Mouse (Mus musculus): Measurements from ENCODE around the gene Ccnt1. TPM values are rescaled to one million over a fixed set of nuclear protein-coding genes. Genes with fewer than 3 reads are reported as not detected.
"Not testable (repeated sequence)": the region's sequence is repeated elsewhere in the genome, so short reads cannot be mapped to it uniquely, and the experiment has no call there.

The Ccnt1 gene
- total RNA-seq, 4 experiments from 2014 or later, result 35.1 to 44.7 (median 40.9) TPM

DNA sequence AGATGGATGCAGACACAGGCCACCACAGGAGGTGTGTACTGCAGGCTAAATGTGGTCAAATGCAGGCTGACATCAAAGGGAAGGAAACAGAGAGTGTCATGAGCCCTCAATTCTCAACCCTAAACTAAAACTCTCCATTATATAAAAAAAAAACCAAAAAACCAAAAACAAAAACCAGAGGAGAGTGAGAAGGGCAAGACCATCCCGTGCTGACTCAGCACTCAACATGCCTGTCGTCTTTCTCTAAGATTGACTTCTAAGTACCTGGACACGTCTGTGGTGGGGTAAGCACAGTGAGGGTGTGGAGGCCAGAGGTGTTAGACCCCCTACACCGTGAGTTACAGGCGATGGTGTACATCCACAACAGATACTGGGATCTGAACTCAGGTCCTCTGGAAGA, 23.9 kb downstream of the Ccnt1 start:
- DNase-seq (ENCODE audit: low spot score in 2 of 2), result no peak

DNA sequence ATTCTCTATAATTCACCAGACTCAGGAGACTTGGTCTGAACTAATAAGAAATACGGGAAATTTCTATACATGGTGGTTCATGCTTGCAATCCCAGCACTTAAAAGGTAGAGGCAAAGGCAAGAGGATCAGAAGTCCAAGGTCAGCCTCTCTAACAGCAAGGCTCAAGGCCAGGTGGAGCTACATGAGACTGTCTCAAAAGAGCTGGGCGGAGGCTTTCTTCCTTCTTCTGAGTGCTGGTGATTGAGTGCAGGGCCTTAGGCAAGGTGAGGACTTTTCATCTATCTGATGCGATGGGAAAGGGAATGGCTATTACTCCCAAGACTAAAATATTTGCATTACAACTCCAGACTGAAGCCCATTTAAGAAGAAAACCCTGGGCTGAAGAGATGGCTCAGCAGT, 25.6 kb downstream of the Ccnt1 start:
- DNase-seq (ENCODE audit: low spot score in 2 of 2), result no peak

DNA sequence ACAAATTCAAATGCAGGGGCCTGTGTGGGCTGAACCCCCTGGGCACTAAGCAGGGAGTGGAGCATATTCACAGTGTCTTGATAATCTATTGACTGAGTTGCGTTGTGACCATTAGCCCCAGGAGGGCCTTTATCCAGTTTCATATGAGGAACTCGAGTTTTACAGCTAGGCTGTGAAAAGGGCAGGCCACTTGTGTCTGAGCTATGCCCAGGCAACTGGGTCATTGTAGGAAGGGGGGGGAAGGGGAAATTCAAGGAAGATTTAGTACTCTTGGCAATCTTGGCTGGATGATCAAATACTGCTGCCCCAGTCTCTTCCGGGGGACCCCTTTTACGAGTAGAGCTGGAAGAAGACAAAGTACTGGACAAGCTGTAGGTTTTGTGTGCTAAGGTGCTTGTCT, 27.4 kb downstream of the Ccnt1 start:
- DNase-seq (ENCODE audit: low spot score in 2 of 2), result no peak

DNA sequence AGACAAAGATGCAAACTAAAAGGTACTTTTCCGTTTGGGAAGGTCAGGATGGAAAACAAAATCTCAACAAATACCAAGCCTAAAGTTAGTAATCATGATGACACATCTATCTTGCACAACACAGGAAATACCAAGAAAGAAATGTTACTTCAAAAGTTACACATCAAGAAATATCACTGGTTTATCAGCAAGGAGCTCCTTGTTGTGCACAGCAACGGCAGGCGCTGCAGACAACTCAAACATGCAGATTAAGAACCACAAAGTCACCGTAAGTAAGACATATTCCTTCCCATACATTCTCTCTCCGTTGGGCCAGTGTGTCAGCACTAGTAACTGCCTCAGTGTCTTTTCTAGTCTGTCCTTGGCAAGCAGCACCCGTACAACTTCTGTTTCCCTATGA, 29.7 kb downstream of the Ccnt1 start:
- DNase-seq (ENCODE audit: low spot score in 2 of 2), result no peak

DNA sequence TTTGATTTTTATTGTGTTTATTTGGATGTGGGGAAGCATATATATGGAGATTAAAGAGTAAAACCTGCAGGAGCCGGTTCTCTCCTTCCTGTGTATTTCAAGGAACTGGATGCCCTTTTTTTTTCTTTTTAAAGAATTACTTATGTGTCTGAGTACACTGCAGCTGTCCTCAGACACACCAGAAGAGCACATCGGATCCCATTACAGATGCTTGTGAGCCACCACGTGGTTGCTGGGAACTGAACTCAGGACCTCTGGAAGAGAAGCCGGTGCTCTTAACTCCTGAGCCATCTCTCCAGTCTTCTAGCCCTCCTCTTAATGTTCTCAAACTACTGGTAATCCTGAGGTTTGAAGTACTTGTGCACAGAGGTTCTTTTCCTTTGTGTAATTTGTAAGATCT, 32.8 kb downstream of the Ccnt1 start:
- no peak for DNase-seq (ENCODE audit: low spot score in 2 of 2)

DNA sequence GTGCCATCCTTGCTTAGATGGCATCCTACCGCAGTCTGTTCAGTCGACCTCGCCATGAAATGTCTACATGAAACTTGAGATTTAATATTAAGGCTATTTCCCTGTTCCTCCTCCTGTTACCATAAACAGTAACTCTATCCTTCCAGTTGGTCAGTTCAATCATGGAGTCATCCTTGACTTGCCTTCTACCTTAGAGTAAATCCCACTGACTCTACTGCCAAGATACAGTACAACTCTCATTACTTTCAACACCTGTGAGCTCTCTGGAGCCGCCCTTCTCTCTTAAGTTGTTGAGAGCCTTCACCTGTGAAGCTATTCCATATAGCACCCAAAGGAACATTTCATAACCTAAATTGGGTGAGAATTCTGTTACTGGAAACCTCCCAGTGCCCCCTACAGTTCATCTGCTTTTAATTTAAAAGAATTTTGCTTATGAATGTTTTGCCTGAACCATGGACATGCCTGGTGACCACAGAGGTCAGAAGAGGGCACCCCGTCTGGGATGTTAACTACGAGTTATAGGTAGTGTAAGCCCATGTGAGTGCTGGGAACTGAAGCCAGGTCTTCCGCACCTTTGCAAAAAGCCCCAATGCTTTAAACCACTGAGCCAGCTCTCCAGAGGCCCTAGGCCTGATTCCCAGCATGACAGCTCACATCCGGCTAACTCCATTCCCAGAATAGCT, 33.8 kb downstream of the Ccnt1 start:
- no peak for DNase-seq (ENCODE audit: low spot score in 2 of 2)

DNA sequence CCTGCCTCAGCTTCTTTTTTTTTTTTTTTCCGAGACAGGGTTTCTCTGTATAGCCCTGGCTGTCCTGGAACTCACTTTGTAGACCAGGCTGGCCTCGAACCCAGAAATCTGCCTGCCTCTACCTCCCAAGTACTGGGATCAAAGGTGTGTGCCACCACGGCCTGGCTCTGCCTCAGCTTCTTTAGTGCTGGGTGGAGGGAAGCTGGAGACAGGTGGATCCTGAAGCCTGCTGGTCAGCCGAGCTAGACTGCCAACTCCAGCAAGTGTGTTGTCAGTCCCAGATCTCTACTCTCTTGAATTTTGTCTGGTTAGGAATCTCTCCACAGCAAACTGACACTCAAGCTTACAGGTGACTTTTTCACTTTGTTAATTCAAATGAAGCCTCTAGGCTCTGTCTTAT, 34.8 kb downstream of the Ccnt1 start:
- no peak for DNase-seq (ENCODE audit: low spot score in 2 of 2)

DNA sequence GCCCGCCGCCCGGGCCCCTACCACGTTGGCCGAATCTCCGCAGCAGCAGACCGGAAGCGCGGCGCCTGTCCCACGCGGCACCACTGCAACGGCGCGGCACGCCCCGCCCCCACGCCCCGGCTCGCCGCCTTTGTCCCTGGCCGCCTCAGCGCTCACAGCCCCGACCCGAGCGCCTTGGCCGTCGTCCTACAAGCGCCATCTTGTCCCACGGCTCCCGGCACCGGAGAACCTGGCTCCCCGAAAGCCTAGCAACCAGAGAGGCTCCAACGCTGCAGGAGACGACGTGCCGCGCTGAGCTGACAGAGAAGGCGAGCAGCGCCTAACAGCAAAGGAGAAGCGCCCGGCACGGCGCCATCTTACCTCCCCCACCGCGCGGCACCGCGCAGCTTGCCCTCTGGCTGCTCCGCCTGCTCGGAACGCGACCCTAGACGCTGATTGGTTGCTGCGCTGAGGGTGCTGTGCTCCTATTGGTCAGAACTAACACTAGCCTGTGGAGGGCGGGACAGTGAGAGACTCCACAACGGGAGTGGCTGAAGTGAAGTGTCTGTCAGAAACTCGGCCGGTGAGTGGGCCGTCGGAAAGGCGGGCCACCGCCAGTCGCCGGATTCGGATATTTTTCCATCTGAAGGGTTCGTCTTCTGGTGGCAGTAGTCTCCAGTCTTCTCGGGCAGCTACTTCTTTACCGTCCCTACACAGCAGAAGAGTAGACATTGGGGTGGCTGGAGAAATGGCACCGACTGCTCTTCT, 36.7 kb downstream of the Ccnt1 start, which contains the start of gene Kansl2:
TSS of gene Kansl2 (minus strand) at position 384 of the 747 bp plus-strand sequence.
- DNase-seq (ENCODE audit: low spot score in 2 of 2), result peak; percentile 95 to 98

DNA sequence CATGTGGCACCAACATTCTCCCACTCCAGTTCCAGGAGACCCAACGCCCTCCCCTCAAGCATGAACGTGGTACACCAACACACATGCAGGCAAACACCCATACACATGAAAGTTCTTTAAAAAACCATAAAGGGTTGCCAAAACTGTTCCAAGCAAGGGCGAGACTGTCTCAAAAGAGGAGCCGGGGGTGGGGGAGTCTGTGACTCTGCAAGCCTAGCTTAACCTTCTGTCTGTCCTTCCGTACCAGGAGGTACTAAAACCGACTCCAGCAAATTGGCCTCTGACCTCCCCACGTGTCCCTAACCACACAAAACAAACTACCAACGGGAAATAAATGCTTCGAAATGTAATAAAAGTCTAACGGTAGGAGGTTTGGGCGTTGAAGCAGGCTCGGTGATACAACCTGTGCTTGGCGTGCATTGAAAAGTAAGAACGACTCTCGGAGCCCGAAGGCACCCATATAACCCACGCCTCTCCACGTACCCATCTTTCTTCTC, 37.6 kb downstream of the Ccnt1 start:
- DNase-seq (ENCODE audit: low spot score in 2 of 2), result no peak

DNA sequence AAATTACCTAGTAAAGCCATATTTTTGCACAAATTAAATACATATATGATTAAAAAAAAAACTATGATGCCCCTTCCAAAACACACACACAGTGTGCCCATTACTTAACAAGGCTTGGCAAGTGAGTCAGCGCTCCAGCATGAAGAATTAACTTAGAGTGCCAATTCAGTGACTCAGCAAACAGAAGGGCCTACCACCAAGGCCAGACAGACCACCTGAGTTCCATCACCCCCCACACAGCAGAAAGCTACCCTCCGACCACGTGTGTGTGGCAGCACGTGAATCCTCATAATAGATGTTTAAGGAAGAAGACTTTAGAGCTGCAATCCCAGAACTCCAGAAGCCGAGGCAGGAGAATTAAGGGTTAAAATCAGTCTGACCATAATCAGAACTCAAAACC, 38.4 kb downstream of the Ccnt1 start:
- no peak for DNase-seq (ENCODE audit: low spot score in 2 of 2)

DNA sequence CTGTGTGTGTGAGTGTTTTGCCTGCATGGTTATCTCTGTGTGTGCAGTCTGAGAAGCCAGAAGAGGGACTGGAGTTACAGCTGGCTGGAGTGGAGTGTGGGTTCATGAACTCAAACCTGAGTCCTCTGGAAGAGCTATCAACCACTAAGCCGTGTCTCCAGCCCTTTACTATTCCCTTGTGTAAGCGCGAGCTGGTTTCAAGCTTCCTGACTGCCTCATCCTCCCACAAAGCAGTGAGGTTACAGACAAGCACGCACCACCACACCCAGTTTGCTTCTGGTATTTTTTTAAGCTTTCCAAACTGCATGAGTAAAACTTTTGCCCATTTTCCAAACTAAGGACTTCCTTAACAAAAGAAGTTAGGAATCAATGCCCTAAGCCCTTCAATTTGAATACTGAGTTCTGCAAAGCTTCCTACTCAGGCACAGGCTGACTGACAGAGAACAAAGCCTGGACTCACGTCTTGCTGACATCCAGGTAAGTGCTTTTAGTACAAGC, 42.6 kb downstream of the Ccnt1 start:
- DNase-seq (ENCODE audit: low spot score in 2 of 2), result no peak

DNA sequence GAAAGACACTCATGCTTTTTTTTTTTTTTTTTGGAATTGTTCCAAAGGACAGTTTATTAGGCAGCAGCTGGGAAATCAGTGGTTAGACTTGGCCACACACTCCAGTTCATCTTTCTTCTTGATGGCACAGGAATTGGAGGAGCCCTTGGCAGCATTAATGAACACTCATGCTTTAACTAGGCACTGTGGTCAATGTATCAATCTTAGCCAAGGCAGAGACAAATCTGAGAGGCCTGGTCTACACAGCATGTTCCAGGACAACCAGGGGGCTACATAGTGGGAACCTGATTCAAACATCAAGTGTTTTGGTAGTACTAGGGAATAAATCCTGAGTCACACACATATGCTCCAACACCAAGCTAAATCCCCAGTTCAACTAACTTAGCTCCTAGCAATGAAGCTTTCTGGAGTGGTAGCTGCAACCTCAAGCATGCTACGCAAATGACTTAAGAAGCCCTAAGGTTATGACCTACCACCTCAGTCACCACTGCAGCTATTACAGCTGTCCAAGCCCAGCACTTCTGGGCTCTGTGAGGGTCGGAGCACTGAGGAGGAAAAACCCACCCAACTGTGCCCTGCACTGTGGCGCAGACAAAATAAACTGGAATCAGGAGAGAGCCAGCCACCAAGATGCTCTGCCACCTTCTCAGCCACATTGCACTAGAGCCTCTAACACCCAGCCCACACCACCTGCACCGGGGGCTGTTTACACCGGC, 43.5 kb downstream of the Ccnt1 start:
- no peak for DNase-seq (ENCODE audit: low spot score in 2 of 2)

DNA sequence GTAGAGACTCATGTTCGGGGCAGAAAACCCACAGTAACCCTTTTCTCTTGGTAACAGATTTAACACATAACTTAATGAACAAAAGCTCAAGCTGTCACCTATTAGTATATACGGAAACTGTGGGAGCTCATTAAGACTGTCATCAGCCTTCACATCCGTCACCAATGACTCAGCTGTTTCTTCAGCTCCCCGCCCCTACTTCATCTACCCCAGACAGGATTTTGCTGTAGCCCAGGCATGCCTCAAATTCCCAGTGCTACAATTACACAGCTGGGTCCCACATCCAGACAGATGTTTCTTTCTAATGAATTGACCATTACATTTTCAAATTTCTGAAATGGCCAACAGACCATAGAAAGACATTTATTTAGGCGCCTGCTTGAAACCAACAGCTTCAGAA, 44.7 kb downstream of the Ccnt1 start:
- DNase-seq (ENCODE audit: low spot score in 2 of 2), result no peak

DNA sequence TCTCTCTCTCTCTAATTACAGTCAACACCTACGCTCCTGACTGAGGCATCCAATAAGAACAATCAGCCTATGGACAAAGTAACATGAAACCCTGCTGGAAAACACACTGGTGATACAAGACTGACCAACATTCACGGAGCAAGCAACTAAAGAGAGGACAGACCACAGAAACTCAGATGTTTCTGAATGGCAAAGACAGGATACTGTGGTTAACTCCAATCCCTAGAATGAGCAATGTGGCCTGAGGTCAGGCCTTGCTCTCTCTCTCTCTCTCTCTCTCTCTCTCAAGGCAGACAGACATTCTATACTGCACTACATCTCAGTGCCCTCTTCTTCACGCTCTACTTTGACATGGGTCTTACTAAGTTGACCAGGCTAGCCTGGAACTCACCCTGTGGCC, 49.5 kb downstream of the Ccnt1 start:
- DNase-seq (ENCODE audit: low spot score in 2 of 2), result no peak

DNA sequence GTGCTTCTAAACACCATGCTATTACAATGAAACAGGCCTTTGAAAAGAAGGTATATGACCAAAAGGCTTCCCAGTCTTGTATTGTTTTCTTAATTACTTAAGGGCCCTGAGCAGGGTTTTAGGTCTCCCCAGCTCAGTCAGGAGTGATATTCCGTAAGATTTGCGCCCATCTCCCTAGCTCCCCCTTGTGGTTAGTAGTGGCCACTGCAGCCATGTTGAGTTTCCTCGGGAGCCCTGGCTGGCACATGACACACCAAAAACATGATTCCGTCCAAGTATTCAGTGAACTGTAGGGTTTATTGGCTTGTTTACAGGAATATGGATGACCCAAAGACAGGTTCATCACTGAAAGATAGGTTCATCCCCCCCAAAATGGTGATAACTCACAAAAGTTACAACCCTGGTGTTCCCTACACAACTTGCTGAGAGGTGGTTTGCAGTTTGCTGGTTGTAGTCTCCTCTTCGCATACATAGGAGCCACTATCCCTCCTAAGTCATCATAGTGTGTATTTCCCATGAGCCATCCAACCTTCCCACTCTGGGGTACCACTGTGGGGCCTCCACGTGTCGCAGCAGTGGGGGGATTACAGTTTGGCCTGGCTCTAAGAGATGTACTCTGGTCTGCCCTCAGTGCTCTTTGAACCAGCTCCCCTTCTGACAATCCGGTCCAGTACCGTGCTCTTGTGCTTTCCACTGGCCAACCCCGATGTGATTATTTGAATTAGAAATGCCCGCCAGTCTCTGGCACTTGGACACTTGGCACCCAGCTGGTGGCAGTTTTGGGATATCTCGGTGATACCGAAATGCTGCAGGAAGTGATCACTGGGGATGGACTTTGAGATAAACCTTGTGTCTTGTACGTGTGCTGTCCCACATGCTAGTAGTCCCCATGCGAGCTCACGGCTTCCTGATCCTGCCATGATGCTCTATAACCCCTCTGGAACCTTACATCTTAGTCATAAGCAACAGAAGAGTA, 53.1 kb downstream of the Ccnt1 start:
- DNase-seq (ENCODE audit: low spot score in 2 of 2), result peak in 1 of 2 experiments; percentile 51

DNA sequence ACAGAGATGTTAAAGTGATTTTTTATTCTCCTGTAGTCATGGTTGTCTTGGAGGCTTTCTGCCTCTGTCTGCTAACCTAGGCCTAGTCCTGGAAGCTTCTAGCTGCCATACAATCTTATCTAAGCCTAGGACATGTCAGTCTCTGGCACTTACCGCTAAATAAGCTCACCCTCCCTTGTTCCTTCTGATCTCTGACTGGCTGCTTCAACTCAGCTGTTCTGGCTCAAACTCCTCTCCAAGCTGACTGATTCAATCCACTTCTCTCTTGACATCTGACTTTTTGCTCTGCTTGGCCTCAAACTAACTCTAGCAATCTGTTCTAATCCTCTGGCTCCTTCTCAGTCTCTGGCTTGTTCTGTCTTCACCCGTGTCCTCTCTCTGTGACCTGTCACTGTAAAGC, 55.9 kb downstream of the Ccnt1 start:
- not testable (repeated sequence) for DNase-seq (ENCODE audit: low spot score in 2 of 2)

DNA sequence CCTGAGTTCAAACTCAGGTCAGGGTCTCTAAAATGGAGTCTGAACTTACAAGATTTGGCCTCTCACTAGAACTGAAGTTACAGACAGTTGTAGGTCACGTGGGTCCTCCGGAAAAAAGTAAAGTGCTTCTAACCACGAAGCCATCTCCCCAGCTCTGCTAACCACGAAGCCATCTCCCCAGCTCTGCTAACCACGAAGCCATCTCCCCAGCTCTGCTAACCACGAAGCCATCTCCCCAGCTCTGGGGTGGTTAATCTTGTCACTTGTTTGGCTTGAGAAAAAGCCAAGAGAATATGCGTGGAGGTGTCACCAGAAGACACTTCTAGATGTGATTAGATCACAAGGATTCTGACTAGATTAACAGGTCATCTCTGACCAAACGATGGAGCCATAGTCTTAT, 56.6 kb downstream of the Ccnt1 start:
- no peak for DNase-seq (ENCODE audit: low spot score in 2 of 2)

DNA sequence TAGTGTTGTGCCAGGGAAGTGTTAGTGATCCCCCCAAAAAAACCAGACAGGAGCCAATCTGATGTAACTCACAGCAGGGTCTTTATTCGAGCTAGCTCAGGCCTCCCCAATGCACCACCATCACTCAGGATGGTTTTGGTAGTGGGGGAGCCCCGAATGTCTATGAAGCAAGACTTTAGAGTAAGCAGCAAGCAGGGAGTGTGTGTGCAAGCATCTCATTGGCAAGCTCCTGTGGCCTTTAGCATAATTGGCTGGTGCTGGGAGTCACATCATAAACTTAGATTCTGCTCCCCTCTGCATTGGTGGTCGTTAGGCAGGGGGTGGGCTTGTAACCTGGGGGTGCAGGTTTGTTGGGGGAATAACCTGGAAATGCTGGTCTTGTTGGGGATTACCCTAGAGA, 57.0 kb downstream of the Ccnt1 start:
- DNase-seq (ENCODE audit: low spot score in 2 of 2), result not testable (repeated sequence)

DNA sequence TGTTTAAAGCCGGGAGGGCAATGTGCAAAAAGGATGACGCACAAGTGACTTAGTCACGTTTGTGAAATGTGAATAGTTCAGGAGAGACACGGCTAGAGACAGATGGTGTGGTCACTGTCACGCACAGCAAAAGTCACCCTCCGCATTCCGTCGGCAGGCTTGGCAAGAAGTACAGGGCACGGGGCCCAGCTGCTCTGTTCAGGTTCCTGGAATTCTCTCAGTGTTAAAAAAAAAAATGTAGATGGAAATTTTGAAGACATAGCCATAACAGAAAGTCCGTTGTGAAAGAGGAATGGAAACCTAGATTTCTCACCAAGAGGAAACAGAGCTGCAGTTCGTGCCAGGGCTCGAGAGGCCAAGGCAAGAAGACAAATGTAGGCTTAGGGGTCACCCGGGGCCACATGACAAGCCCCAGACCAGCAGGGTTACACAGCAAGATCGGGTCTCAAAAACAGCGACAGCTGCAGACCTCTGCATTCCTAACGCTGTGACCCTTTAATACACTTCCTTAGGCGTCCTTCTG, 57.9 kb downstream of the Ccnt1 start:
- DNase-seq (ENCODE audit: low spot score in 2 of 2), result no peak

DNA sequence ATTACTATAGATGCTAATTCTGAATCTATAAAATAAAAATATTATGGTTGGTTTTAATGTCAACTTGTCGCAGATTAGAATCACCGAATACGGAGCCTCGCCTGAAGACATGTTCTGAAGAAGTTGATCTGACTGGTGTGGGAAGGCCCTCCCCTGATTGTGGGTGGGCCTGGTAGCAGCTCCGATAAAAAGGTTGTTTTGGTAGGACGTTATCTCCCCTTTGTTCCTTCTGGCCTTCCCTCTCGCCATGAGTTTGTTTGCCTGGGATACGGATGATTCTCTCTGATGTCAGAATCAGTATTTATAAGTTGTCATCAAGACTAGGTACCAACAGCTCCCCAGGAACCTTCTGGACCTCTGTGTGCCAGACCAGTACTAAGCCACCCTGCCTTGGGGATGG, 58.5 kb downstream of the Ccnt1 start:
- no peak for DNase-seq (ENCODE audit: low spot score in 2 of 2)
